Mouse (Mus musculus) NIH3T3 (cell line): ENCODE results near the gene Tecta.

ENCODE experiments used
- DNase-seq: peaks from one replicate; pipeline ENCODE4 v3.0.0-alpha.2; 2012; ENCODE audit warnings: low read depth

Gene Tecta

GRCm38 (mm10) chr9:42387038-42387437 lies 12.7 kb downstream of the Tecta start:
- no peak for DNase-seq

GRCm38 (mm10) chr9:42385656-42386055 lies 14.1 kb downstream of the Tecta start:
- no peak for DNase-seq

- no peak for DNase-seq
Observed at GRCm38 (mm10) chr9:42382628-42383347, 16.9 kb downstream of the Tecta start.

GRCm38 (mm10) chr9:42382063-42382462 lies 17.7 kb downstream of the Tecta start:
- DNase-seq: no peak

GRCm38 (mm10) chr9:42378071-42378470 lies 21.7 kb downstream of the Tecta start:
- no peak for DNase-seq

- DNase-seq: no peak
Observed at GRCm38 (mm10) chr9:42377656-42378055, 22.1 kb downstream of the Tecta start.

GRCm38 (mm10) chr9:42371670-42372368 lies 27.9 kb downstream of the Tecta start:
- no peak for DNase-seq

- no peak for DNase-seq
Observed at GRCm38 (mm10) chr9:42357585-42357984, 42.1 kb downstream of the Tecta start.

GRCm38 (mm10) chr9:42354871-42355270 lies 44.9 kb downstream of the Tecta start:
- no peak for DNase-seq

GRCm38 (mm10) chr9:42349791-42350190 lies 49.9 kb downstream of the Tecta start:
- no peak for DNase-seq

GRCm38 (mm10) chr9:42346297-42346696 lies 53.4 kb downstream of the Tecta start:
- DNase-seq: no peak

- no peak for DNase-seq
Observed at GRCm38 (mm10) chr9:42339151-42339550, 60.6 kb downstream of the Tecta start.

- no peak for DNase-seq
Observed at GRCm38 (mm10) chr9:42337026-42337425, 62.7 kb downstream of the Tecta start.

GRCm38 (mm10) chr9:42336575-42336974 lies 63.2 kb downstream of the Tecta start:
- no peak for DNase-seq

GRCm38 (mm10) chr9:42334885-42335284 lies 64.8 kb downstream of the Tecta start:
- DNase-seq: no peak

- no peak for DNase-seq
Observed at GRCm38 (mm10) chr9:42332692-42333091, 67.0 kb downstream of the Tecta start.

GRCm38 (mm10) chr9:42331341-42331740 lies 68.4 kb downstream of the Tecta start:
- no peak for DNase-seq

GRCm38 (mm10) chr9:42329753-42330152 lies 70.0 kb downstream of the Tecta start:
- DNase-seq: no peak

- DNase-seq: peak; percentile 71
Observed at GRCm38 (mm10) chr9:42326688-42327440, 72.9 kb downstream of the Tecta start.

- no peak for DNase-seq
Observed at GRCm38 (mm10) chr9:42324640-42325394, 74.9 kb downstream of the Tecta start.

- no peak for DNase-seq
Observed at GRCm38 (mm10) chr9:42323238-42323637, 76.5 kb downstream of the Tecta start.

GRCm38 (mm10) chr9:42321442-42321841 lies 78.3 kb downstream of the Tecta start:
- DNase-seq: no peak
